Mouse (Mus musculus) CD4-positive naive resting alpha-beta T cell, adult 76 days (primary cell): Measurements from ENCODE around the gene Gla. TPM values are rescaled to one million over a fixed set of nuclear protein-coding genes. Genes with fewer than 3 reads are reported as not detected.

Experiments
- total RNA-seq: library from RNA; stranded (reverse); gene quantifications from one replicate; pipeline ENCODE4 v1.2.4, GENCODE M21; 2023

Gene Gla
- 24.0 TPM for total RNA-seq

GRCm38 (mm10) chrX:134600659-134601379 is at the start of gene Gla, which contains the start of gene Hnrnph2:
Gene Gla (minus strand): TSS chrX:134601125.
Gene Hnrnph2 (plus strand): TSS chrX:134601179.

GRCm38 (mm10) chrX:134585103-134586002 is 15.6 kb downstream of the Gla start, which contains the start of gene Rpl36a:
Gene Rpl36a (plus strand): TSS chrX:134585654.

GRCm38 (mm10) chrX:134582888-134583669 is 17.8 kb downstream of the Gla start, which contains the start of gene Btk:
Gene Btk (minus strand): TSS chrX:134583570.

GRCm38 (mm10) chrX:134541145-134541954 is 59.6 kb downstream of the Gla start, which contains the start of gene Timm8a1:
Gene Timm8a1 (minus strand): TSS chrX:134541865.

Other genes starting within 250 kb of the Gla start
- gene Drp2, start 196.6 kb downstream of the Gla start, total RNA-seq = not detected
- gene Taf7l, start 124.6 kb downstream of the Gla start, total RNA-seq = not detected
- 11.3 TPM for gene Timm8a1, start 59.3 kb downstream of the Gla start, total RNA-seq
- 9.3 TPM for gene Btk, start 17.6 kb downstream of the Gla start, total RNA-seq
- gene Rpl36a, start 15.5 kb downstream of the Gla start, total RNA-seq = 638 TPM
- gene Hnrnph2, start 54 bp upstream of the Gla start, total RNA-seq = 137 TPM
- 5.7 TPM for gene Armcx4, start 85.4 kb upstream of the Gla start, total RNA-seq
- gene Armcx1, start 116.8 kb upstream of the Gla start, total RNA-seq = 5.2 TPM
- 2.7 TPM for gene Armcx6, start 150.3 kb upstream of the Gla start, total RNA-seq
- gene Armcx3, start 155.5 kb upstream of the Gla start, total RNA-seq = 9.4 TPM
- 20.5 TPM for gene Armcx2, start 208.1 kb upstream of the Gla start, total RNA-seq